Mouse (Mus musculus) forebrain, postnatal 0 days (tissue): ENCODE data around the gene Maco1. TPM values are rescaled to one million over a fixed set of nuclear protein-coding genes. Genes with fewer than 3 reads are reported as not detected.

Experiments
- ATAC-seq: fragments of 200-750 bp; cut with Nextera tagmentation; 2 replicates; pipeline ENCODE4 v1.8.0; 2017; ENCODE audit warnings: mild to moderate bottlenecking, moderate library complexity
- DNase-seq: peaks from one replicate; pipeline ENCODE4 v3.0.0-alpha.2; 2015
- H3K27ac ChIP-seq: fragments of 300-500 bp; sonication (generic); 2 replicates; pipeline ENCODE4 v1.5.1; 2014; ENCODE audit warnings: low read depth, mild to moderate bottlenecking, antibody characterized with exemption, low read length, moderate library complexity, mixed read lengths
- H3K27me3 ChIP-seq: fragments of 300-500 bp; sonication (generic); 2 replicates; pipeline ENCODE4 v1.6.1; 2014; ENCODE audit warnings: mild to moderate bottlenecking, low read length, mixed read lengths; ENCODE audit not compliant: insufficient read depth
- H3K36me3 ChIP-seq: fragments of 300-500 bp; sonication (generic); 2 replicates; pipeline ENCODE4 v1.6.1; 2014; ENCODE audit warnings: mild to moderate bottlenecking, moderate library complexity; ENCODE audit not compliant: insufficient read depth
- H3K4me1 ChIP-seq: fragments of 300-500 bp; sonication (generic); 2 replicates; pipeline ENCODE4 v1.6.1; 2014; ENCODE audit warnings: antibody characterized with exemption; ENCODE audit not compliant: insufficient read depth
- H3K4me2 ChIP-seq: fragments of 300-500 bp; sonication (generic); 2 replicates; pipeline ENCODE4 v1.6.1; 2014; ENCODE audit warnings: low read depth, mild to moderate bottlenecking, moderate library complexity
- H3K4me3 ChIP-seq: fragments of 300-500 bp; sonication (generic); 2 replicates; pipeline ENCODE4 v1.5.1; 2014; ENCODE audit warnings: low read depth, low read length, mixed read lengths
- H3K9ac ChIP-seq: fragments of 300-500 bp; sonication (generic); 2 replicates; pipeline ENCODE4 v1.6.1; 2014; ENCODE audit warnings: mild to moderate bottlenecking
- H3K9me3 ChIP-seq: fragments of 300-500 bp; sonication (generic); 2 replicates; pipeline ENCODE4 v1.6.1; 2016; ENCODE audit warnings: low read length
- CTCF ChIP-seq: sonication (generic); IDR thresholded peaks from 2 replicates; pipeline ENCODE4 v1.5.1; 2016; ENCODE audit warnings: antibody characterized with exemption, control low read depth, low read depth
- WGBS: fragments of 180-500 bp; shearing (Covaris S2); extraction: QIAGEN DNeasy Blood & Tissue Kit; methylation state at CpG from one replicate; pipeline ENCODE4 v1.1.7; 2014; 5-methylcytosine and 5-hydroxymethylcytosine counted together
- polyA plus RNA-seq: library from polyadenylated mRNA; unstranded; fragments of >200 nt; fragmentation: Nextera tagmentation; extraction: Ambion mirVana; gene quantifications from 2 replicates; pipeline ENCODE4 v1.2.1, GENCODE M21; 2015
- total RNA-seq: library from RNA; depleted of rRNA; stranded (reverse); fragments of >200 nt; gene quantifications from 2 replicates; pipeline ENCODE4 v1.2.3, GENCODE M21; 2014

The Maco1 gene
- total and polyA plus RNA-seq, 2 experiments from 2014 or later = 78.4 to 103 TPM

DNA sequence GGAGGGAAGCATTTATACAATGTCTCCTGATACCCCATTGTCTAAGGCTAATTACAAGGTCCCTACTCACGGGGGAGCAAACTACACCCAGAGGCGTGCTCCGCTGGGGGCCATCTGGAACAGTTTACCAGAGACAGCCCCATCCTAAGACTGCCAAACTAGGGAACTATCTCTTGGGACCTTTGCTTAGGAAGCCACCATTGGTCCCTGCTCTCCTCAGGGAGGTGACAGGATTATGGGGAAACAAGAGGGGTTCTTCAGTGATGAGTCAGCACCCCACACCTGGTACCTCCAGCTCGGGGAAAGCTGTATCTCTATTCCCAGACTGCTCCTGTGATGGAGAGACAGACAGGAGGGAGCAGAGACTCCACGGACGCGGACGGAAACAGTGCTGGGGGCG, 15.3 kb upstream of the Maco1 start:
- ATAC-seq = no peak
- no peaks in the 10 kb centered on the region for H3K9me3 ChIP-seq
- H3K4me2 ChIP-seq = no peak overlapping the region
- no peak overlapping the region for H3K9ac ChIP-seq
- H3K36me3 ChIP-seq = no peaks in the 10 kb centered on the region
- WGBS = 26% methylated on average over 9 of the region's 9 CpGs
- peaks cover 12% of the 10 kb centered on the region for H3K27me3 ChIP-seq
- DNase-seq = no peak
- H3K4me3 ChIP-seq = no peak overlapping the region
- no peaks in the 10 kb centered on the region for H3K4me1 ChIP-seq
- H3K27ac ChIP-seq = no peak overlapping the region
- TF ChIP-seq CTCF = no peak

GRCm38 (mm10) chr4:134868065-134868464, 14.9 kb upstream of the Maco1 start:
- no peak overlapping the region for H3K27ac ChIP-seq
- ATAC-seq = no peak
- no peaks in the 10 kb centered on the region for H3K36me3 ChIP-seq

DNA sequence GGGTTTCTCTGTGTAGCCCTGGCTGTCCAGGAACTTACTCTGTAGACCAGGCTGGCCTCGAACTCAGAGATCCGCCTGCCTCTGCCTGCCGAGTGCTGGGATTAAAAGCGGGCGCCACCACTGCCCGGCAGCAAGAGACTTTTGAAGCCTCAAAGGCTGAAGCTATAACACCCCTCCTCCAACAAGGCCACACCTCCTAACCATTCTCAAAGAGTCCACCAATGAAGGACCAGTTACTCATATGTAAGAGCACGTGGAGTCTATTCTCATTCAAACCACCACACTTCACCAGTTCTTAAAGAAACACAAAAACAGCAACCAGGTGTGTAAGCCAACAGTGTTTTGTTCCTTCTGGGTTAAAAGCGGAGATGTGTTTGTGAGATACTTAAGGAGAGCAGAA, 14.5 kb upstream of the Maco1 start:
- no peak for TF ChIP-seq CTCF
- 87% methylated on average over 8 of the region's 8 CpGs for WGBS
- DNase-seq (no peak), ATAC-seq (no peak)
- Histone ChIP-seq H3K27me3 (peaks cover 12% of the 10 kb centered on the region), H3K4me3 (no peak overlapping the region), H3K4me1 (no peaks in the 10 kb centered on the region), H3K9me3 (no peaks in the 10 kb centered on the region), H3K27ac (no peak overlapping the region), H3K36me3 (no peaks in the 10 kb centered on the region), H3K9ac (no peak overlapping the region), H3K4me2 (no peak overlapping the region)

More at GRCm38 (mm10) chr4:134868065-134868464, 14.9 kb upstream of the Maco1 start:
- Histone ChIP-seq H3K4me3 (no peak overlapping the region), H3K4me1 (no peaks in the 10 kb centered on the region), H3K27me3 (peaks cover 12% of the 10 kb centered on the region), H3K4me2 (no peak overlapping the region), H3K9ac (no peak overlapping the region), H3K9me3 (no peaks in the 10 kb centered on the region)
- DNase-seq = no peak
- 87% methylated on average over 10 of the region's 10 CpGs for WGBS
- TF ChIP-seq CTCF = no peak

DNA sequence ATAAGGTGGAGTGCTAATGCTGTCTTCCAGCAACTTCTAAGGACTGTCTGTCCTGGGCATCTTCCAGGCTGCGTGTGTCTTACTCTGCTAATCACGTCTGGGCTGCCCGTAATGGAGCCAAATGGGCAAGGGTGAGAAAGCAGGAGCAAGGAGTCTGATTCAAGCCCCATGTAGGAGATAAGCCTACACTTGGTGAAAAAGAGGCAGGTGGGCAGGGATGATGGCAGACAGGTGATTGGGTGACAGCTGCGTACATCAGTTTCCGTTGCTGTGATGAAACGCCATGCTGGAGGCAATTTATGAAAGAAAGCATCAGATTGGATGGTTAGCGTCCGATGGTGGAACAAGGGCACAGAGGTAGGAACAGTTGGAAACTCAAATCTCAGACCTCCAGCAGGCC, 14.1 kb upstream of the Maco1 start:
- Histone ChIP-seq H3K27ac (no peak overlapping the region), H3K4me1 (no peaks in the 10 kb centered on the region), H3K27me3 (peaks cover 12% of the 10 kb centered on the region), H3K4me2 (no peak overlapping the region), H3K36me3 (no peaks in the 10 kb centered on the region), H3K4me3 (no peak overlapping the region), H3K9me3 (no peaks in the 10 kb centered on the region), H3K9ac (no peak overlapping the region)
- no peak for TF ChIP-seq CTCF
- 92% methylated on average over 8 of the region's 8 CpGs for WGBS
- no peak for ATAC-seq
- DNase-seq = no peak

DNA sequence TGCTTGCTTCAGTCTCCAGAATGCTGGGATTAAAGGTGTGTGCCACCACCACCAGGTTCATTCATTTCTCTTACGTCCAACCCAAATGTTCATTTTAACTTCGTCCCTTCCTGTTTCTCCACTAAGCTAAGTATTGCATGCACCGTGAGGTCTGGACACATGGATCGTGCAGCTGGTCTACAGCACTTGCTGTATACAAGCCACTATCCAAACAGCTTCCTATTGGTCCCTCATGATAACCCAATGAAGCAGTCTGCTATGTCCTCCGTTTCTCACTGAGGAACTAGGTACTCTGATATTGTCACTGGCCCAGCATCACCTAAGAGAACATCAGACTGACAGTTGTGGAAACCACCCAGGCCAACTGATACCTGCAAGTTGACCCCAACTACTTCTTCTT, 12.6 kb upstream of the Maco1 start:
- DNase-seq (no peak), ATAC-seq (no peak)
- no peaks in the 10 kb centered on the region for H3K36me3 ChIP-seq
- H3K27me3 ChIP-seq = peaks cover 12% of the 10 kb centered on the region
- TF ChIP-seq CTCF = no peak
- no peak overlapping the region for H3K4me3 ChIP-seq
- H3K4me2 ChIP-seq = no peak overlapping the region
- WGBS = 92% methylated on average over 5 of the region's 5 CpGs
- H3K9ac ChIP-seq = no peak overlapping the region
- no peaks in the 10 kb centered on the region for H3K9me3 ChIP-seq
- H3K27ac ChIP-seq = no peak overlapping the region
- no peaks in the 10 kb centered on the region for H3K4me1 ChIP-seq

DNA sequence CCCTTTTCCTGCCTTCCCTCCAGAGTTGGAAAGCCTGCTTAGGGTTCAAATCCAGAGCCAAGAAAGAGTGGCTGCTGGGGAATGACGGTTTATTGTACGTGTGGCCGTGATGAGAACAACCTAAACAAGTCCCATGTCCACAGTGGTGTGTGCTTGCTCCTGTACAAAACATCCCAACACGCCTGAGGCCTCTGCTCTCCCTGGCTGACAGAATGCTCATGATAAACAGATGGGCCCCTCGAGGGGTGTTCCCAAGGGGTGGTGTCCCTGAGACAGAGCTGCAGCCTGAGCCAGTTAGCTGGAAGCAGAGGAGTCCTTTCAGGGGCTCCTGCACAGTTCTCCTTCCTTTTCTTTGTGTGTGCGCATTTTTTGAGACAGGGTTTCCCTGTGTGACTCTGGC, 12.2 kb upstream of the Maco1 start:
- H3K9ac ChIP-seq = no peak overlapping the region
- H3K36me3 ChIP-seq = no peaks in the 10 kb centered on the region
- no peak overlapping the region for H3K27ac ChIP-seq
- 80% methylated on average over 6 of the region's 6 CpGs for WGBS
- H3K4me2 ChIP-seq = no peak overlapping the region
- no peak overlapping the region for H3K4me3 ChIP-seq
- DNase-seq (no peak), ATAC-seq (no peak)
- peaks cover 12% of the 10 kb centered on the region for H3K27me3 ChIP-seq
- no peak for TF ChIP-seq CTCF
- no peaks in the 10 kb centered on the region for H3K4me1 ChIP-seq
- no peaks in the 10 kb centered on the region for H3K9me3 ChIP-seq

- Histone ChIP-seq H3K27ac (no peak within 1 kb of the TSS), H3K4me3 (no peak within 1 kb of the TSS), H3K4me2 (no peak within 1 kb of the TSS), H3K4me1 (no peaks in the 10 kb centered on the region), H3K9me3 (no peaks in the 10 kb centered on the region), H3K36me3 (no peaks in the 10 kb centered on the region), H3K27me3 (peaks cover 4% of the 10 kb centered on the region; the same call in 1 of the 2 replicates), H3K9ac (no peak within 1 kb of the TSS)
- WGBS = 68% methylated on average over 14 of the region's 14 CpGs
- TF ChIP-seq CTCF = no peak
- ATAC-seq (no peak), DNase-seq (no peak)
These were observed 11.0 kb upstream of the Maco1 start, which contains the start of gene Rhd for GRCm38 (mm10) chr4:134863937-134864729. Rhd (plus strand) TSS chr4:134864536.
